Mouse (Mus musculus): ENCODE results near the gene Msh4. TPM values are rescaled to one million over a fixed set of nuclear protein-coding genes. Genes with fewer than 3 reads are reported as not detected.
A peak's percentile ranks its signal among the peaks of the same experiment; 100 is the strongest.

Gene Msh4
- polyA plus RNA-seq, 1 experiment from 2014 or later, result 0.24 TPM

GRCm38 (mm10) chr3:153937116-153937810, 31.3 kb upstream of the Msh4 start:
- Histone ChIP-seq H3K27me3 (replicated peaks; ENCODE audit: control insufficient read depth, insufficient read depth, low read length) (no peaks in the 10 kb centered on the region), H3K9ac (replicated peaks; ENCODE audit: low read depth, low read length) (no peak overlapping the region), H3K4me1 (replicated peaks; ENCODE audit: control insufficient read depth, insufficient read depth, low read length) (no peaks in the 10 kb centered on the region), H3K4me3 (replicated peaks; ENCODE audit: low read length) (no peak overlapping the region), H3K36me3 (ENCODE audit: control insufficient read depth, insufficient read depth) (no peaks in the 10 kb centered on the region), H3K9me3 (ENCODE audit: control insufficient read depth, low read length) (no peaks in the 10 kb centered on the region), H3K27ac (ENCODE audit: low read length) (no peak overlapping the region), H3K4me2 (ENCODE audit: low read length) (no peak overlapping the region)
- no peak for ATAC-seq
- 93% methylated on average over 17 of the region's 17 CpGs for WGBS

GRCm38 (mm10) chr3:153935878-153936277, 29.9 kb upstream of the Msh4 start:
- Histone ChIP-seq H3K4me2 (ENCODE audit: low read length) (no peak overlapping the region), H3K27ac (ENCODE audit: low read length) (no peak overlapping the region), H3K9me3 (ENCODE audit: control insufficient read depth, low read length) (no peaks in the 10 kb centered on the region), H3K4me3 (replicated peaks; ENCODE audit: low read length) (no peak overlapping the region), H3K27me3 (replicated peaks; ENCODE audit: control insufficient read depth, insufficient read depth, low read length) (no peaks in the 10 kb centered on the region), H3K36me3 (ENCODE audit: control insufficient read depth, insufficient read depth) (no peaks in the 10 kb centered on the region), H3K4me1 (replicated peaks; ENCODE audit: control insufficient read depth, insufficient read depth, low read length) (no peaks in the 10 kb centered on the region), H3K9ac (replicated peaks; ENCODE audit: low read depth, low read length) (no peak overlapping the region)
- 92% methylated on average over 9 of the region's 9 CpGs for WGBS
- no peak for ATAC-seq

GRCm38 (mm10) chr3:153932461-153932860, 26.5 kb upstream of the Msh4 start:
- H3K9me3 ChIP-seq (ENCODE audit: control insufficient read depth, low read length), result no peaks in the 10 kb centered on the region
- no peak overlapping the region for H3K4me3 ChIP-seq (replicated peaks; ENCODE audit: low read length)
- no peak for ATAC-seq
- no peaks in the 10 kb centered on the region for H3K36me3 ChIP-seq (ENCODE audit: control insufficient read depth, insufficient read depth)
- H3K4me1 ChIP-seq (replicated peaks; ENCODE audit: control insufficient read depth, insufficient read depth, low read length), result no peaks in the 10 kb centered on the region
- no peak overlapping the region for H3K4me2 ChIP-seq (ENCODE audit: low read length)
- H3K27ac ChIP-seq (ENCODE audit: low read length), result no peak overlapping the region
- no peak overlapping the region for H3K9ac ChIP-seq (replicated peaks; ENCODE audit: low read depth, low read length)
- H3K27me3 ChIP-seq (replicated peaks; ENCODE audit: control insufficient read depth, insufficient read depth, low read length), result no peaks in the 10 kb centered on the region
- WGBS, result 93% methylated on average over 5 of the region's 5 CpGs

GRCm38 (mm10) chr3:153929526-153929925, 23.6 kb upstream of the Msh4 start:
- H3K4me1 ChIP-seq (replicated peaks; ENCODE audit: control insufficient read depth, insufficient read depth, low read length), result no peaks in the 10 kb centered on the region
- H3K27me3 ChIP-seq (replicated peaks; ENCODE audit: control insufficient read depth, insufficient read depth, low read length), result no peaks in the 10 kb centered on the region
- no peaks in the 10 kb centered on the region for H3K9me3 ChIP-seq (ENCODE audit: control insufficient read depth, low read length)
- no peak overlapping the region for H3K4me3 ChIP-seq (replicated peaks; ENCODE audit: low read length)
- no peak overlapping the region for H3K4me2 ChIP-seq (ENCODE audit: low read length)
- ATAC-seq, result no peak
- WGBS, result 97% methylated on average over 11 of the region's 11 CpGs
- no peaks in the 10 kb centered on the region for H3K36me3 ChIP-seq (ENCODE audit: control insufficient read depth, insufficient read depth)
- no peak overlapping the region for H3K27ac ChIP-seq (ENCODE audit: low read length)
- no peak overlapping the region for H3K9ac ChIP-seq (replicated peaks; ENCODE audit: low read depth, low read length)

GRCm38 (mm10) chr3:153926333-153926732, 20.4 kb upstream of the Msh4 start:
- H3K9ac ChIP-seq (replicated peaks; ENCODE audit: low read depth, low read length), result no peak overlapping the region
- no peak for ATAC-seq
- H3K4me2 ChIP-seq (ENCODE audit: low read length), result no peak overlapping the region
- H3K27ac ChIP-seq (ENCODE audit: low read length), result no peak overlapping the region
- H3K27me3 ChIP-seq (replicated peaks; ENCODE audit: control insufficient read depth, insufficient read depth, low read length), result no peaks in the 10 kb centered on the region
- no peaks in the 10 kb centered on the region for H3K9me3 ChIP-seq (ENCODE audit: control insufficient read depth, low read length)
- H3K4me3 ChIP-seq (replicated peaks; ENCODE audit: low read length), result no peak overlapping the region
- no peaks in the 10 kb centered on the region for H3K4me1 ChIP-seq (replicated peaks; ENCODE audit: control insufficient read depth, insufficient read depth, low read length)
- H3K36me3 ChIP-seq (ENCODE audit: control insufficient read depth, insufficient read depth), result no peaks in the 10 kb centered on the region
- WGBS, result 94% methylated on average over 7 of the region's 7 CpGs

GRCm38 (mm10) chr3:153921147-153921910, 15.4 kb upstream of the Msh4 start:
- Histone ChIP-seq H3K4me2 (ENCODE audit: low read length) (no peak overlapping the region), H3K9me3 (ENCODE audit: control insufficient read depth, low read length) (no peaks in the 10 kb centered on the region), H3K27me3 (replicated peaks; ENCODE audit: control insufficient read depth, insufficient read depth, low read length) (no peaks in the 10 kb centered on the region), H3K36me3 (ENCODE audit: control insufficient read depth, insufficient read depth) (no peaks in the 10 kb centered on the region), H3K4me3 (replicated peaks; ENCODE audit: low read length) (no peak overlapping the region), H3K4me1 (replicated peaks; ENCODE audit: control insufficient read depth, insufficient read depth, low read length) (no peaks in the 10 kb centered on the region), H3K27ac (ENCODE audit: low read length) (no peak overlapping the region), H3K9ac (replicated peaks; ENCODE audit: low read depth, low read length) (no peak overlapping the region)
- 93% methylated on average over 10 of the region's 10 CpGs for WGBS
- ATAC-seq, result no peak

- Histone ChIP-seq H3K36me3 (ENCODE audit: control insufficient read depth, insufficient read depth) (no peaks in the 10 kb centered on the region), H3K4me2 (ENCODE audit: low read length) (no peak overlapping the region), H3K9ac (replicated peaks; ENCODE audit: low read depth, low read length) (no peak overlapping the region), H3K27me3 (replicated peaks; ENCODE audit: control insufficient read depth, insufficient read depth, low read length) (no peaks in the 10 kb centered on the region), H3K9me3 (ENCODE audit: control insufficient read depth, low read length) (no peaks in the 10 kb centered on the region), H3K4me3 (replicated peaks; ENCODE audit: low read length) (no peak overlapping the region), H3K4me1 (replicated peaks; ENCODE audit: control insufficient read depth, insufficient read depth, low read length) (peaks cover under 1% of the 10 kb centered on the region), H3K27ac (ENCODE audit: low read length) (no peak overlapping the region)
- WGBS, result 10% methylated on average over 1 of the region's 1 CpGs
- no peak for ATAC-seq
Observed at GRCm38 (mm10) chr3:153917200-153917599, 11.3 kb upstream of the Msh4 start.

GRCm38 (mm10) chr3:153913510-153914243, 7.7 kb upstream of the Msh4 start:
- ATAC-seq, result no peak
- Histone ChIP-seq H3K27me3 (replicated peaks; ENCODE audit: control insufficient read depth, insufficient read depth, low read length) (no peaks in the 10 kb centered on the region), H3K4me1 (replicated peaks; ENCODE audit: control insufficient read depth, insufficient read depth, low read length) (peaks cover 27% of the 10 kb centered on the region), H3K9me3 (ENCODE audit: control insufficient read depth, low read length) (no peaks in the 10 kb centered on the region), H3K36me3 (ENCODE audit: control insufficient read depth, insufficient read depth) (peaks cover 16% of the 10 kb centered on the region), H3K27ac (ENCODE audit: low read length) (no peak overlapping the region; the same call in 1 of the 2 replicates), H3K4me3 (replicated peaks; ENCODE audit: low read length) (peak overlapping the region; percentile 69), H3K9ac (replicated peaks; ENCODE audit: low read depth, low read length) (peak overlapping the region; percentile 90), H3K4me2 (ENCODE audit: low read length) (peak overlapping the region; percentile 68)
- 49% methylated on average over 6 of the region's 6 CpGs for WGBS

Data from forebrain, embryonic 16.5 days (tissue).